Mouse (Mus musculus) spleen, adult 18-20 months (tissue): Measurements from ENCODE around the gene Polr2e.

Experiments
- DNase-seq, 2 experiments: peaks; one replicate each; pipeline ENCODE4 v3.0.0; 2022; ENCODE audit warnings: mixed read lengths in 2 of 2

Polr2e gene

DNA sequence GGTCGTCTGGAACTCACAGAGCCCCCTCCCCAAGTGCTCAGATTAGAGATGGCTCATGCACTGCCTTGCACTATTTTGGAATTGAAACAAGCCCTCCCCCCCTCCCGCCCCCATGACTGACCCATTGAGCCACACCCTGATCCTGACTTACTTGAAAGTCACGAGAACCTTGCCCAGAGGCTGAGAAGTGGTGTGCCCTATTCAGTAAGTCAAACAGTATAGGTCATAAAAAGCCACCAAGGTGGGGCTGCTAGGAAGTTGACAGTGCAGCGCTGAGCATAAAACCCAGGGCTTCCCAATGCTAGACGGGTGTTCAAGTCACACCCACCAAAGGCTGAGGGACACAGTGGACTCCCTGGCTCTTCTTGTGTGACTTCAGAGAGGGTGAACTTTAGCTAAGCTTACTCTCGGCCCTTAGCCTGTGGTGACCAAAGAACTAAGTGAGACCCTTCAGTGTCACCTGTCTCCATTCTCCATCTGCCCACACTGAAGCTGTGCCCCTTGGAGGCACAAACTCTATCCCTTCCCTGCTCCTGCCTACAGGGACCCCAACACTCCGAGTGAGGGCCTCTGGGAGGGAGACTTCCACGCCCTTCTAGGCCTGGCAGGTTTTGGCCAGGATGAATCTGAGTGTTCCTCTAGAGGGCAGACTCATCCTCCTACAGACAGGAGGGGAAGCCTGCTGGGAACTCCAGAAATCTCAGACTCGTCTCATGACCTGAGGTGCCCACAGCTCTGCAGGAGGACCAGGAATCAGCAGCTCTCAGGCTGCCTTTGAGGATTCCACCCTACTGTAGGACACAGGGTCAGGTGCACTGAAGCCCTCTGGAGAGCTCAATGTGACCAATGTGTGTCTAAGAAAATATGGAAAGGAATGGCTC lies 5.8 kb downstream of the Polr2e start:
- DNase-seq, result peak in 1 of 2 experiments; percentile 29

DNA sequence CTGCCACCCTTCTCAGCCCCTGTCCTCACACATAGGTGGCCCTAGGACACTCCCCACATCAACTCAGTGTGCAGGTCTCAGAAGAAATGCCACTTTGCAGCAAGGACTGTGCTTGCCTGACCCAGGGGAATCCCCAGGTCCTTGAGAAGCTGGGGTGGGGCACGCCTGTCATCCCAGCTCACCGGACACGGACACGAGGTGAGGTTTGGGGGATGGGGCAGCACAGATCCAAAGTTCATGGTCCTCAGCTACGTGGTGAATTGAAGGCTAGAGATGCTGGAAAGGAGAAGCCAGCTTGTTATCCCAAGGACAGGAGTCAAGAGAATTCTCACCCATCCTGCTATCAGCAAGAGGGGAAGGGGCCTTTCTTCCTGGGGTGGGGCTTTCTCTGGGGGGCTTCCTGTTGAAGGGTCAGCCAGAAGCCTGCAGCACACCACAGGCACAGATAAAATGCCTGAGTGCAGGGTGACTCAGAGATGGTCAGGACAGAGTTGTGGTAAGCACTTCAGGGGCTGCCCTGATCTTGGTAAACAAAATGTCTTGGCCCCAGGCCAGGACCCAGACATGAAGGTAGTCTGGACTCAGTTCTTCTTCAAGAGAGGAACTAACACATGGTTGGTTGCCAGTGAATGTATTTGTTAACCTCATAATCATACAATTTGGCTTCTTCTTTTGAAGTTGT lies 6.7 kb downstream of the Polr2e start:
- peak; percentile 77 to 83 for DNase-seq

DNA sequence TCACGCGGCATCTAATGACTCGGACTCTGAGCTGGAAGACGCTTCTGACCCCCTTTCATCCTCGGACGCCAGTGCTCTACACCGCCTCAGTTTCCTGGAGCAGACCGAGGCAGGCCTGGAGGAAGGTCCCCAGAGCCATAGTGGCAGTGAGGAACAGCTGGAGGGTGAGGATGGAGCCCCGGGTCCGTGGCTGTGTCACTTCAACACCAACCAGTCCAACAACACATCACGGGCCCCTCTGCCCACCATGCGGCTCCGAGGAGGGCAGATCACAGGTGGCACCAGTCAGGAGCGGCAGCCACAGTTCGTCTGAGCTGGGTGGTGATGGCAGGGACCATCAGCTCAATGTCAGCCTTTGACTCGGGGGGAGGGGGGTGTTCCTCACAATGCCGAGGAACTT lies 8.9 kb downstream of the Polr2e start:
- DNase-seq, result no peak

DNA sequence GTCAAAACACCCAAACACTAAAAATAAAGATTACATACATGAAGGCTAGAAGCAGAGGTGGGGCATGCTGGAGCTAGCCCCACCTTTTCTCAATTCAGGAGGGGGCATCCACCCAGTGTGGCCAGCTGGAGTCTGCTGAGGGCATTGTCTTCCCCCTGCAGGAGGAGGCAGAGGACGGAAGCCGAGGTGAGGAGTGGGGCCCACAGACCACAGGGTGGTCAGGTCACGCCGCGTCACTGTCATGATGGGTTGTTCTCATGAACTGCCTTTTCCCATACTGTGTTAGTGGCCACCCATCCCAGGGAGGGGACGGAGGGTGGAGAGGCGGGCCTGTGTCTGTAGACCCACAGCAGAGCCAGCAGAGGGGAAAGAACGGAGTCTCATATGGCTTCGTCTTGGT lies 9.4 kb downstream of the Polr2e start:
- DNase-seq, result no peak

DNA sequence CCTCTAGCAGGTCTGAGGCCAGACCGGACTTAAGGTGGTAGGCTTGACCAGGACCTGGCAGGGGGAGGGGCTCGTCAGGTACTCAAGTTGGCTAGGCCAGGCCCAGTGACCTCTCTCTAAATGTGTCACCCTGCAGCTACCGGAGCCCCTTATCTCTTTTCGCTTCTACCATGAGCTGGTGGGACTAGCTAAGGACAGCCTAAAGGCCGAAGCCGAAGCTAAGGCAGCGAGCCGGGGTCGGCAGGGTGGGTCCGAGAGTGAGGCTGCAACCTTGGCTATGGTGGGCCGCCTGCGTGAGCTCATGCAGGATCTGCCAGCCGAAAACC lies 11.1 kb downstream of the Polr2e start:
- no peak for DNase-seq

DNA sequence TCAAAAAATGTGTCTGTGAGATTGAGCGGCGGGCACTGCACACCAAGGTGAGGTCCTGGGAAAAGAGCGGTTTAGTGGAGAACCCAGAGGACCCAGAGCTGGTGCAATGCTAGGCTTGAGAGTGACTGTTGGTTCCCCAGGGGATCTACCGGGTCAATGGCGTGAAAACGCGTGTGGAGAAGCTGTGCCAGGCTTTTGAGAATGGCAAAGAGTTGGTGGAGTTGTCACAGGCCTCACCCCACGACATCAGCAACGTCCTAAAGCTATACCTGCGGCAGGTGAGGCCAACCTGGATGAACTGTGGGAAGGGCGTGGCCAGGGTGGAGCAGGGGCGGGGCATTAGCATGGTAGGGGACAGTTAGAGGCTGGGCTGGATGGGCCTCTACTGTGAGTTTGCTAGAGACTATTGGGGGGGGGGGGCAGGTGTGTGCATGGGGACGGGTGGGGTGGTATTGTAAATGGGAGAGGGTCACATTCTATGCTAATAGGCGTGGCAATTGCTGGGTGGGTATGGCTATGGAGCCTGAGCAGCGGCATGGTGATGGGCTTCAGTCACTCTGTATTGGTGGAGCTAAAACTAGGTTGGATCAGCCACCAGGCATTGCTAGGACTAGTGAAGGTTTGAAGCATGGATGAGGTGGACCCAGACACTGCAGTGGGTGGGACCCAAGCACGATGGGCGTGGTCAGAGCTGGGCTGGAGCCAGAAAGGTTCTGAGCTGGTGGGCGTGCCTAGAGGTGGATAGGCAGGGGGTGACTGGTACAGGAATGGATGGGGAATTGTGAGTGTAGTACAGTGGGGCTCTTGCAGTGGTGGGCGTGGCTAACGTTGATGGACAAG lies 11.7 kb downstream of the Polr2e start:
- DNase-seq, result no peak

DNA sequence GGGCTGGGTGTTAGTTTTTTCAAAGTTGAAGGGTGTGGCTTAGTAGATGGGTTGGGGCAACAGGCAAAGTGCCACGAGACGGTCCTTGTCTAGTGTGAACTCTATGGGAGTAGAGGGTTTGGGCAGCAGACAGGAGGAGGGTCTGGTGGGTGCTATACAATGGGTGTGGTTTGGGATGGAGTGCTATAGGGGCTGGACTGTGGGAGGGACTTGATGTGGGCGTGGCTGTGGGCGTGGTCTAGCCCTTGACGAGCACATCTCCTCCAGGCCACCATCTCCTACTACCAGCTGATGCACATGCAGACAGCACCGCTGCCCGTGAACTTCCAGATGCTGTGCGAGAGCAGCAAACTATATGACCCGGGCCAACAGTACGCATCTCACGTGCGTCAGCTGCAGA lies 13.7 kb downstream of the Polr2e start:
- DNase-seq, result peak in 1 of 2 experiments; percentile 48

DNA sequence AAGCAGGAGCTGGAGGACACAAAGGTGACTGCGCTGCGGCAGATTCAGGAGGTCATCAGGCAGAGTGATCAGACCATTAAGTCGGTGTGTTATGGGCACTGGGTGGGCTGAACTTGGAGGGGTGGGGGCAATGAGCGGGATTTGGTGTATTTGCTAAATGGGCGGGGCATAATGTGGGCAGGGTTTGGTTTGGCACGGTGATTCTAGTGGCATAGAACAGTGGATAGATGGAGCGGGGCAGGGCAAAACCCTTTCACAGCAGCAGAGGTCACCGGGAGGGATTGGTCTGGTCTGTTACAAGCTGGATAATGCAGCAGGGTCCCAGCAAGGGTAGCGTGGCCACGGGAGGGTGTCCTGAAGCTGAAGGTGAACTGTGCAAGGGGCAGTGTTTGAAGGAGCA lies 14.1 kb downstream of the Polr2e start:
- no peak for DNase-seq

DNA sequence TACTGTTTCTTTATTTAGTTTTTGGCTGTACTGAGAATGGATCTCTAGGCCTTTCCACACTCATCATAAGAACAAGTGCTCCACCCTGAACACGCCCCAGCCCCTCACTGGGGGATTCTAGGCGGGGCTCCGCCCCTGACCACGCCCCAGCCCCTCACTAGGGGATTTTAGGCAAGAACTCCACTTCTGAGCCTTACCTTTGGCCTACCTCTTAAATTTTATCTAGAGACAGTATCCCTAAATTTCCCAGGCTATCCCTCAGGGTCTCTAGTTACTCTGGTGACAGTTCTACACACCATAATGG lies 14.6 kb downstream of the Polr2e start:
- DNase-seq, result no peak

DNA sequence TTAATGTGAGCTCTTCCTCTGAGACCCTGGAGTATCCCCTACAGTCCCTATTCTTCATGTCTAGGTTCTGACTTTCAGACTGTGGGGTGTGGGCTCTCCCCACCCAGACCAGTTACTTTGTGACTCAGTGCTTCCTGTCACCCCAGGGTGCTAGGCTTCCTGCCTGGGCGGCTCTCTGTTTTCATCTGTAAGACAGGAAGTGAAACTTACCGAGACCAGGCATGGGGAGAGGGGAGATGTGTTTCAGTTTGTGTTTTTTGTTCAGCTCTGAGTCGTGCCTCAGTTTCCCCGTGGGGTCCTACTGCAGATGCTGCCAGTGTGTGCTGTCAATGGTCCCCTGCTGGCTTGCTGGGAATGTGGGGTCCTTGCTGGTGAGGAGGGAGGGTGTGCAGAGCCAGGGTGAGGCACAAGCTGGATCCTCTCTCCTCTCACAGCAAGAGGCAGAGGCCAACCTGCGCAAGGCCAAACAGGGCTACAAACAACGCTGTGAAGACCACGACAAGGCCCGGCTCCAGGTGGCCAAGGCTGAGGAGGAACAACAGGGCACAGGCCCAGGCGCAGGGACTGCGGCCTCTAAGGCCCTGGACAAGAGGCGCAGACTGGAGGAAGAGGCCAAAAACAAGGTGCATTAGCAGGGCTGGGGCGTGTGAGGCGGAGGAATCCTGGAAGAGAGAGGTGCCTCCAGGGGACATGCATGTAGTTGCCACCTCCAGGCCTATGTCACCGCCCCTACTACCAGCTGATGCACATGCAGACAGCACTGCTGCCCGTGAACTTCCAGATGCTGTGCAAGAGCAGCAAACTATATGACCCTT lies 15.2 kb downstream of the Polr2e start:
- DNase-seq, result peak; percentile 62 to 71

DNA sequence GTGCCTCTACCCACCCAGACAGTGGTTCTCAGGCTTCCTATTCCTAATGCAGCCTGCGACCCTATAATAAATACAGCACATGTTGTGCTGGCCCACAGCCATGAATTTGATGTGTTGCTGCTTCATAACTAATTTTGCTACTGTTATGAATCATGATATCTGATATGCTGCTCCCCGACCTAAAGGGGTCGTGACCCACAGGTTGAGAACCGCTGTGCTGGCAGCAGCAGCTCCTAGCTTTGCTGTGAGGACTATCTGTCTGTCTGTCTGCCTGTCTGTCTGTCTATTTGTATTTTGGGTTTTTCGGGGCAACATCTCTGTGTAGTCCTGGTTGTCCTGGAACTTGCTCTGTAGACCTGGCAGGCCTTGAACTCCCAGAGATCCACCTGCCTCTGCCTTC lies 15.8 kb downstream of the Polr2e start:
- no peak for DNase-seq

DNA sequence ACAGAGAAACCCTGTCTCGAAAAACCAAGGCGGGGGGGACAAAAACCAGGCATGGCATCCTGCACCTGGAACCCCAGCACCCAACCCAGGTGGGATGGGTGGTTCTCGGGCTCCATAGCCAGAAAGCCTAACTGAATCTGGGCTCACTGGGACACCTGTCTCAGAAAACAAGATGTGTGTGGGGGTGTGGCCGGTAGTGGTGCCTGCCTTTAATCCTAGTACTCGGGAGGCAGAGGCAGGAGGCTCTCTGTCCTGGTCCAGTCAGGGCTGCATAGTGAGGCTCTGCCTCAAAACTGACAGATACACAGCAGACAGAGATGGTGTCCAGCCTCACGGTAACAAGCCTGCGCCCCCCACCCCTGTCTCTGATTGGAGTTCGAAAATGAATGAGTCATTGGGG lies 16.8 kb downstream of the Polr2e start:
- no peak for DNase-seq

DNA sequence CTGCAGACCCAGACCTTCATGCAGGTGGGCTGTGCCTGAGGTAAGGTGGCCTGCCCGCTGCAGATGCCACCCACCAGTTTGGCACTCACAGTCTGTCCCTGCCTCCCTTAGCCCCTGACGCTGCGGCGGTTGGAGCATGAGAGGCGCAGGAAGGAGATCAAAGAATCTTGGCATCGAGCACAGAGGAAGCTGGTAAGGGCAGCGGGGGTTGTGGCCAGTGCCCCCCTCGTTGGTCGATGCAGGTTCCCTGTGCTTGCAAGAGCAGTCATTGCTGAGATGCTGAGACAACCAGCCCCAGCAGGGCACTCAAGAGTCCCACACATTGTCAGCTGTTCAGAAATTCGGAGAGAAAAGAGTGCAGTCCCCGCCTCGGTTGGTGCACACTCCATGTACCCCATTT lies 17.4 kb downstream of the Polr2e start:
- no peak for DNase-seq

DNA sequence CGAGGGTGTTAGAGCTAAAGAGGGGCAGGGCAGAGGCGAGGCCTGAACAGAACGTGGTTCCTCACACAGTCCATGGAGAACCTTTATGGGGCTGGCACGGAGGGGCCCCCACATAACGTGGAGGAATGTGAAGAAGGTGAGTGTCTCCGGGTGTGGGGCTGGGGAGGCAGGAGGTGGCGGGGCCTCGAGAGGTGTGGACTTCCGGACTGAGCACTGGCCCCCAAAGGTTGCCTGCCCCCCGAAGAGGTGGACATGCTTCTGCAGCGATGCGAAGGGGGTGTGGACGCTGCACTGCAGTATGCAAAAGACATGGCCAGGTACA lies 18.3 kb downstream of the Polr2e start:
- DNase-seq, result no peak

DNA sequence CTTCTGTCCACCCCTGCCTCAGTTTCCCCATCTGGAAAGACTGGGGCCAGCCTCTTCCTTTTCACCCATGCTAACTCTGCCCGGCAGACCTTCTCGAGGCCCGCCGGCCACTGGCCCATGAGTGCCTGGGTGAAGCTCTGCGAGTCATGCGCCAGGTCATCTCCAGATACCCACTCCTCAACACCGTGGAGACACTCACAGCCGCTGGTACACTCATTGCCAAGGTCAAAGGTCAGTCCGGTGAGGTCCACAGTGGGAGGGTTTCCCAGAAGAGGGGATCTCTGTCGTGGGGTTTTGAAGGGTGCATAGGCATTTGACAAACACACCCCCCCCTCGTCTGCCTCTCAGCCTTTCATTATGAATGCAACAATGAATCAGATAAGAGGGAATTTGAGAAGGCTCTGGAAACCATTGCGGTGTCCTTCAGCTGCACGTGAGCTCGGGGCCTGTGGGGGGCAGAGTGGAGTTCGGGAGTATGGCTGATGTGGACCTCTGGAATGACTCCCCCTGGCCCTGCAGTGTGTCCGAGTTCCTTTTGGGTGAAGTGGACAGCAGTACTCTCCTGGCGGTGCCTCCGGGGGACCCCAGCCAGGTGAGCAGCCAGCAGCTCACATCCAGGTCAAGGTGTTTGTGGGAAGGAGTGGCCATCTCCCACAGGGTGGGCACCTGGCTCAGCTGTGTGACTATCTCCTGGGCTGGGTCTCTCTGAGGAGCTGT lies 18.8 kb downstream of the Polr2e start:
- no peak for DNase-seq

DNA sequence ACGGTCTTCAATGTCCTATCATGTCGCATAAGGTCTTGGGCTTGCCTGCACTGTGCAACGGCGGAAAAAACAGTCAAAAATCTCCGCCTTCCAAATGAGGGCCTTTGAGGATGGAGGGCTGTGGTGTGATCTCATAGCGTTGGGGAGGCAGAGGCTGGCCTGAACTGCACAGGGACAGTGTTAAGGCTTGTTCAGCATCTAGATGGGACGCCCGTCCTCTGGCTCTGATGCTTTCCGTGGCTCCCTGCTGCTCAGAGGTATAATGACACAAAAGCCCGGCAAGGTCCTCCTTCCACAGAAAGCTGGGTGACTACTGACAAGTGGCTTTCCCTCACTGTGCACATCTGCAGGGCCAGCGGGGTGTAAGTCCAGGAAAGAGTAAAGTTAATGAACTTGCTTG lies 19.4 kb downstream of the Polr2e start:
- no peak for DNase-seq

DNA sequence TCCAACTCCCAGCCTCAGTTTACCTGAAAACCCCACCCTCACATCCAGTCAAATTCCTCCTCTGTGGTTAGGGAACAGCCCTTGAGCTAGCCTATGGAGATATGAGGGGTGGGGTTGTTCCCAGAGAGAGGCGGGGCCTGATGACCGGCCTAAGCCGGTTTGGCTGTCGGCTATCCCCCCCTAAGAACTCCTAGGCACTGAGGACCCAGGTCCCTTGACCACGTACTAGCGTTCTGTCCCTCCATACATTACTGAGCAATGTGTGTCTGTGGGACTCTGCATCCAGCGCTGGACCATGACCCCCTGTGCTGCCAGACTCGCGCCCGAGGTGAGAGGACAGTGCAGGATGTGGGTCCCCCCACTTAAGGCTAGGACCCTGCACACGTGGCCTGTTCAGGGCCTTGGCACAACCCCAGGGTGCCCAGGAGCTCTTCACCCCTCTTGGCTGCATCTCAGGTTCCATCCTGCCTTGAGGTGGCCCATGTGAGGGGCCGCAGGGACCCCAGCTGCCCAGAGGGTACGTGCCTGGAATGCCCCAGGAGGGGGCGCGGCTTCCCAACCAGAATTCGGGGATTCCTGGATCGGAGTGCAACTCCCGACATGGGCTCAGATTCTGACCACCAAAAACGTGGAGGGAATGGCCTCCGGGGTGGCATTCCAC lies 20.0 kb downstream of the Polr2e start:
- no peak for DNase-seq

DNA sequence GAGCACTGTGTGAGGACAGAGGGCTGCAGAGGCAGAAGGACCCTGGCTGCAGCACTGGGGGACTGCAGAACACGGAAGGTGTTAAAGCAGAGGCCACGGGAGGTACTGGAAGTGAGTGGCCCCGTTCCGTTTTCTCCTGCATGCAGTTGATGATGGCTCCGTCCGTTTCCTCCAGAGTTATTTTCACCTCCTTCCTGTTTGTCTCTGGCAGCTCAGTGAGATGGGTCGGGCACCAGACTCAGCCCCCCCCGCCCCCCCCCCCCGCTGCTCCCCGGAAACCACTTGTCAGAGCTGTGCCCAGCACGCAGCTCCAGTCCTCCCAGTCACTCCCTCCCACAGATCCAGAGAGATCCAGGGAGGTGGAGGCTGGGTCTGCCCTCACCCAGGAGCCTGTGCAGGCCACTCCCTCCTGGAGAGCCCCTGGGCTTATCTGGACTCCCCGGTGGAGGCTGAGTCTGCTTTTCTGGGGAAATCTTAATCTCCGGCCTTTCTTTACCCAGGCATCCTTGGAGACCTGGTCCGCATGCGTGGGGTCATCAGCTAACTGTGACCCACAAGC lies 20.8 kb downstream of the Polr2e start:
- DNase-seq, result peak; percentile 60 to 63

DNA sequence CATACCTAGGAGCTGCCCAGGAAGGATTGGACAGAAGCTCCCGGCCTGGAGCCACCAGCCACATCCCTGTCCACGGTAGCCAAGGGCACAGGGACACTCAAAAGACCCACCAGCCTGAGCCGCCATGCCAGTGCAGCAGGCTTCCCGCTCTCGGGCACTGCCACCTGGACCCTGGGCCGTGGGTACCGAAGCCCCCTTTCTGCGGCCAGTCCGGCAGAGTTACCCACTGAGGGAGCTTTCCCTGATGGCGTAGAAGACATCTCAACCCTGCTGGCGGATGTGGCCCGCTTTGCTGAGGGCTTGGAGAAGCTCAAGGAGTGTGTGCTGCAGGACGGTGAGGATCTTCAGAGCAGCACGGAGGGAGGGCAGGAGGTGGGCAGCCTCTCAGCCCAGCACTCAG lies 21.8 kb downstream of the Polr2e start:
- DNase-seq, result no peak

DNA sequence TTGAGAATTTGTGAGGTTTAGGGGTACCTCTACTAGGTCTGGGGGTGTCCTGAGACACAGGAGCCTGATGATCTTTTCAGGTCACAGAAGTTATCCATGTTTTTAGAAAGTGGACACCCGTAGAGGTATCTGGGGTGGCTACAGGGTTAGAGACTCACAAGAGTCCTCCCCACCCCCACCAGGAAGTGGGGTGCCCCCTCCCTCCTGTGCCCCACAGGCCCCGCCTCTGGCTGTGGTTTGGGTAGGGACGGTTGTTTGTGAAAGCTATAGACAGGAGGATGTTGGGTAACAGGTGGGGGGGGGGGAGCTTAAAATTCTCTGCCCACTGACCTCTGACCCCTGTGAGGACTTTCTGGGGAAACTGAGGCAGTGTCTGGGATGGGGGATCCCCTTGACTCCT lies 22.2 kb downstream of the Polr2e start:
- DNase-seq, result peak; percentile 89 to 94

DNA sequence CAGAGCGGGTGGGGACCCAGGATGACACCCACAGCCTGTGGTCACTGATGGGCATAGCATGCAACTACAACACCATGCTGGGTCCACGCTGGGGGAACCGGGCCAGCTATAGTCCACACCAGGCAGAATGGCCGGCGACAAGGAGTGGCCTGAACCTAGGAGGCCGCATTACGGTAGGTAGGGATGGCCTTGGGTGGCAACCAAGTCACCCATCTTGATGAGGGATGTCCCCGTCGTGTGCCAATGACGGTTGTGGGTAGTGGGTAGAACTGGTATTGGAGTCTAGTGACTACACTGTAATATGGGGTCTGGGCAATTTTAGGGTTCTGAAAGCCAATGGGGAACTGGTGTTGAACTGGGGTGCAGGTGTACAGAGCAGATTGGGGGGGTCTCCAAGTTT lies 22.7 kb downstream of the Polr2e start:
- peak in 1 of 2 experiments; percentile 39 for DNase-seq

DNA sequence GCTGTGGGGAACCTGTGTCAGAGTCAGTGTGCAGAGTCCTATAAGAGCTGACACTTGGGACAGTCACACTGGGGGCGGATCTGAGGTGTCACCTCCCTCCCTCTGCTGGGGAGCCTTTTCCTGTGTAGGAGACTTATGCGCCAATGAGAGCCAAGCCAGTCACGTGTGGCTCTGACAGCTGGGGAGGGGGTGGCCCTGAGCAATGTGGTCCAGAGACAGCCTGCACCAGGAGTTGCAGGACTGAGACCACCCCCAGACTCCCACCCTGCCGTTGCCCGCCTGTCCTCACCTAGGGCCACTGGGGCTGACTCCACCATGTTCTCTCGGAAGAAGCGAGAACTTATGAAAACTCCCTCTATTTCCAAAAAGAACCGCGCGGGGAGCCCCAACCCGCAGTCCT lies 23.1 kb downstream of the Polr2e start, which contains the start of gene Arhgap45:
Gene Arhgap45, plus strand, starts transcription at position 143 of the 400 bp plus-strand sequence.
- DNase-seq, result peak; percentile 72 to 81
